Mouse (Mus musculus) stomach, embryonic 15.5 days (tissue): Measurements from ENCODE around the gene Cxcl5. TPM values are rescaled to one million over a fixed set of nuclear protein-coding genes. Genes with fewer than 3 reads are reported as not detected.

Experiments
- ATAC-seq: fragments of 200-750 bp; cut with Nextera tagmentation; 2 replicates; pipeline ENCODE4 v1.8.0; 2017; ENCODE audit warnings: low read depth, moderate number of reproducible peaks, moderate TSS enrichment; ENCODE audit not compliant: insufficient read depth, low FRiP score
- H3K27ac ChIP-seq: fragments of 300-500 bp; sonication (generic); 2 replicates; pipeline ENCODE4 v1.5.1; 2015; ENCODE audit warnings: mild to moderate bottlenecking, inconsistent platforms
- H3K27me3 ChIP-seq: fragments of 300-500 bp; sonication (generic); replicated peaks from 2 replicates; pipeline ENCODE4 v1.6.1; 2015; ENCODE audit warnings: inconsistent platforms
- H3K36me3 ChIP-seq: fragments of 300-500 bp; sonication (generic); 2 replicates; pipeline ENCODE4 v1.6.1; 2015; ENCODE audit warnings: inconsistent platforms
- H3K4me1 ChIP-seq: fragments of 300-500 bp; sonication (generic); 2 replicates; pipeline ENCODE4 v1.6.1; 2015; ENCODE audit warnings: inconsistent platforms
- H3K4me2 ChIP-seq: fragments of 300-500 bp; sonication (generic); 2 replicates; pipeline ENCODE4 v1.6.1; 2015; ENCODE audit warnings: mild to moderate bottlenecking, inconsistent platforms
- H3K4me3 ChIP-seq: fragments of 300-500 bp; sonication (generic); replicated peaks from 2 replicates; pipeline ENCODE4 v1.5.1; 2015; ENCODE audit warnings: inconsistent platforms
- H3K9ac ChIP-seq: fragments of 300-500 bp; sonication (generic); 2 replicates; pipeline ENCODE4 v1.6.1; 2015; ENCODE audit warnings: inconsistent platforms
- H3K9me3 ChIP-seq: fragments of 300-500 bp; sonication (generic); 2 replicates; pipeline ENCODE4 v1.6.1; 2016; ENCODE audit warnings: inconsistent platforms
- WGBS: fragments of 180-500 bp; shearing (Covaris S2); methylation state at CpG from one replicate; pipeline ENCODE4 v1.1.7; 2015; 5-methylcytosine and 5-hydroxymethylcytosine counted together
- polyA plus RNA-seq: library from polyadenylated mRNA; unstranded; fragments of >200 nt; fragmentation: Nextera tagmentation; extraction: Ambion mirVana; gene quantifications from 2 replicates; pipeline ENCODE4 v1.2.1, GENCODE M21; 2015

Gene Cxcl5
- polyA plus RNA-seq, 1 experiment from 2014 or later = 0.17 TPM

DNA sequence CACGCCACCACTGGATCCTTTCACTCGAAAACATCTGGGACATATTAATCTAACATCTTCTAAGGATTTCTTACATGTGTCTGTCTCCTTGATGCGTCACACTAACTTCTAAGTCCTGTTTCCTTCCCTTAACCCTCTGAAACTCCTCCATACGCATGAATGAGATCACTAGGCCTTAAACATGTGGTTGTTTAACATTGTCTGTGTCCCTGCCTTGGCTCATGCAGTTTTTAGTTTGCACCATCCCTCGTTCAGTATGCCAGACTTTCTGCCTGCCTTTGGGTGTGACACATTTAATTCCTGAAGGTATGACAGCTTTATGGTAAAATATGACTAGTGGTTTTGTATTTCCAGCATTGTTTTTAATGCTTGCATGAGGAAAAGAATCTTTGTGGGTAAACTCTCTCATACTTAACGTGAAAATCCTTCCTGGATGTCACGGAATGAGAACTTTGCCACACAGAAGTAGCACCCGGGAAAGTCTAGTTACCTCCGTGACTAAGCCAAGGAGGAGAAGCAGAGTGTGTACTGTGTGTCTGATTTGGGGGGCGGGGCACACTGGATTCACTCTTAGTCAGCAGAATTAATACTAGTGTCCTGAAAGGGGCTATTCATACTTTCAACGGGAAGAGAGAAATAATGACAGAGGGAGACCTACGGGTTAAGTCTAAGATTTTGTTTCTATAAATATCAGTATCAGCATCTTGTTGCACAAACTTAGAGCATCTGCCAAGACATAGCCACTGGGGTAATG is 4.9 kb downstream of the Cxcl5 start:
- Histone ChIP-seq H3K4me2 (no peak overlapping the region), H3K27me3 (0 out of 2 replicates have a peak, but pooled peaks cover 6% of the 10 kb centered on the region), H3K9ac (no peak overlapping the region), H3K27ac (no peak overlapping the region), H3K9me3 (no peaks in the 10 kb centered on the region), H3K4me1 (peaks cover 5% of the 10 kb centered on the region; the same call in 1 of the 2 replicates), H3K4me3 (no peak overlapping the region), H3K36me3 (no peaks in the 10 kb centered on the region)
- WGBS = 67% methylated on average over 12 of the region's 12 CpGs
- no peak for ATAC-seq

DNA sequence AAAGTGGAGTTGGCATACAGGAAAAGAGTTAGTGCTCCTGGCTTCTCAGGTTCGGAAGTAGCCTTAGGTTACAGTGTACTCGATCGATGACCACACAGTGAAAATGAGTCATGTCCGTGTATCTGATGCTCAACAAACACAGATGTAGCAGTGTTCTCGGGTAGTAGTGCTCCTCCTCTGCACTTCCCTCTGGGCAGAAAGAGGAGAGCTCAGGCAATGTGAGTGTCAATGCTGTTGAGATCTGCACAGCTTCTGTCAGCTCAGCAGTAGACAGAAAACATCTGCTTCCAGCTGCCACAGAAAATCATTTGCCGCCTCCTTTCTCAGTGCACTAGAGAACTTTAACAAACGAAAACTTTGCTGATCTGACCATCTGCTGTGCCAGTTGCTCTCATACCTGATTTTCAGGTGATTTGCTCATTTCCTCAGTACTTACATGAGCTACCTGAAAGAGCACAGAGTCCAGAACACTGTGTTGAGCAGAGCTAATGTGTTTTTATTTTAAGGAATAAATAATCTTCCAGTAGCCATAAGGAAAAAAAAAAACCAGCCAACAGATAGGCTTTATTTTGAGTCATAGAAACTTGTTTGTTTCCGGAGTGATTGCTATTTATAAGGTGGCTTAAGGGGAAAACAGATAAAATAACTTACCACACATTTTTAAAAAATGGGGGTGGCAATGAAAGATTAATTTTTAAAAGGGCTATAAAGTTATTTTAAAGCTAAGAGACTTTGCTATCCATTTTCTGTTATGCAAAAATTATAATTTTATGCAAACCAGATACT is 6.9 kb downstream of the Cxcl5 start:
- WGBS = 31% methylated on average over 8 of the region's 8 CpGs
- no peak overlapping the region for H3K4me3 ChIP-seq
- H3K4me2 ChIP-seq = no peak overlapping the region

DNA sequence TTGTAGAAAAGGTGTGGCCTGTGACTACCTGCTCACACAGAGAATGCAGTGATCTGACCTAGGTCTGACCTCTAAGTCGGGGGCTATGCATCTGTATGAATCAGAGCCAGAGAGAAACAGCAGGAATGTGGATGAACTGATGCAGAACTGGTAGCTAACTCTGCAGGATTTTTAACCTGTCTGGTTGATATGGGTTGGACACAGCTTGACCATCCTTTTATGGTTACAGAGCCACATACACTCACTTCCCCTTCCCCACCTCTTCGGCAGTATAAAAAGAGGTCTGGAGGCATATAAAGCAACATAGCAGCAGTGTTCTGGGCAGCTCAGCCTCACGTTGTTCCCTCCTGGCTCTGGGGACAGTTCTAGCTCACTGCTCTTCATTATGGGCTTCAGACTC is 9.1 kb downstream of the Cxcl5 start, which contains the start of gene Ppbp:
Gene Ppbp, plus strand, starts transcription at position 301 of the 400 bp plus-strand sequence.
- Histone ChIP-seq H3K36me3 (no peaks in the 10 kb centered on the region), H3K9me3 (no peaks in the 10 kb centered on the region), H3K27ac (no peak within 1 kb of the TSS), H3K4me2 (no peak within 1 kb of the TSS), H3K4me3 (no peak within 1 kb of the TSS), H3K4me1 (peaks cover 7% of the 10 kb centered on the region; the same call in 1 of the 2 replicates), H3K27me3 (no peaks in the 10 kb centered on the region), H3K9ac (no peak within 1 kb of the TSS)
- no peak for ATAC-seq
- 43% methylated on average over 3 of the region's 3 CpGs for WGBS

More for the DNA sequence above, 6.9 kb downstream of the Cxcl5 start:
- Histone ChIP-seq H3K9me3 (no peaks in the 10 kb centered on the region), H3K27me3 (no peaks in the 10 kb centered on the region), H3K9ac (no peak overlapping the region), H3K4me1 (no peaks in the 10 kb centered on the region), H3K27ac (no peak overlapping the region), H3K36me3 (no peaks in the 10 kb centered on the region)
- peak; percentile 58; the same call in 1 of the 2 replicates for ATAC-seq

DNA sequence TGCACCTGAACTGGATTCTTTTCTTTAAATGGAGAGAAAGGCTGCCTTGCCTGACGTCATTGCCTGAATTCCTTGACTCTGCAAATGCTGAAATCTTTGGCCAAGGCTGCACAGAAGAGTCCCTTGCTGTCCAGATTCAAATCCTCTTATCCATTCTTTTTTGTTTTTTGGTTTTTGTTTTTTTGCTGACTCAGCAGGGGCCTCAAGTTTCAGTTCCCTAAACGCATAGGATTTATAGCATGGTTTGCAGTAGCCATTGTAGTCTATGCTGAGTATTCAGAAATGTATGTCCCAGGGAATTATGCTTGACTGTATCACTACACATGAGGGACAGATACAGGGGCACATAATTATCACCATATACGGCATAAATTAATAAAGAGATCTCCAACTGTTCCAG is 12.2 kb downstream of the Cxcl5 start:
- Histone ChIP-seq H3K4me2 (no peak overlapping the region), H3K27me3 (no peaks in the 10 kb centered on the region), H3K9ac (no peak overlapping the region), H3K36me3 (no peaks in the 10 kb centered on the region), H3K27ac (no peak overlapping the region), H3K4me1 (peaks cover 7% of the 10 kb centered on the region; the same call in 1 of the 2 replicates), H3K9me3 (no peaks in the 10 kb centered on the region), H3K4me3 (no peak overlapping the region)
- ATAC-seq = no peak
- 71% methylated on average over 3 of the region's 3 CpGs for WGBS

DNA sequence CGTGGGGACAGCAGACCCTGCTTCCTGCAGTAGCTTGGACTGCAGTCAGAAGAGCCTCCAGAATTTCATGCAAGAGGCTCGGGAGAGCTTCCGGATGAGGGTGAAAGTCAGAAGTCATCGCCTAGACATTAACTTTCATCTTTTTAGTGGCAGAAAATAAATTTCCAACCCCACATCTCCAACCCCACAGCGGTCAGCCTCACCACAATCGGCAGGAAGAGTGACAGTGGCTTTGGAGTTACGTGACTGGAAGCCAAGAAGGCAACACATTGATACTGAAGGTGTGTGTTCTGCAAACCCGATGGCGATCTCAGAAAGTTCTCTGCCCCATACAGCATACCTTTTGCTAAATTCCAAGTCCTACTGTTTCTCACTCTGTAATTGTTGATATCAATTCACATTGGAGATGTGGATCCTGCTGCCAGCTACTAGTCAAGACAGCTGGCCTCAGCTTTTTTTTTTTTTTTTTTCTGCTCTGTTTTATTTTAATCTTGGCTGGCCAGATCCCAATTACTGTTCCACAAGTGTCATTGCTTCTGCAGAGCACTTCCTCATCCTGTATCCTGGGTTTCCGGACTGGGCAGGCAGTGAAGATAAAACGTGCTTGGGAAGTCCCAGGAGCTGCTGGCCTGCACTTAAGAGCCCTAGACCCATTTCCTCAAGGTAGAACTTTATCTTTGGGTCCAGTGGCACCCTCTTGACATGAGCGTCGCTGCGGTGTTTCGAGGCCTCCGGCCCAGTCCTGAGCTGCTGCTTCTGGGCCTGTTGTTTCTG is 12.9 kb downstream of the Cxcl5 start, which contains the start of gene Pf4:
Gene Pf4, plus strand, starts transcription at position 556 of the 774 bp plus-strand sequence.
- peaks cover 7% of the 10 kb centered on the region; the same call in 1 of the 2 replicates for H3K4me1 ChIP-seq
- no peak within 1 kb of the TSS for H3K4me2 ChIP-seq
- no peak within 1 kb of the TSS for H3K9ac ChIP-seq
- no peaks in the 10 kb centered on the region for H3K9me3 ChIP-seq
- H3K27me3 ChIP-seq = no peaks in the 10 kb centered on the region
- H3K27ac ChIP-seq = no peak within 1 kb of the TSS
- H3K36me3 ChIP-seq = no peaks in the 10 kb centered on the region
- no peak for ATAC-seq
- H3K4me3 ChIP-seq = no peak within 1 kb of the TSS
- WGBS = 70% methylated on average over 16 of the region's 16 CpGs

DNA sequence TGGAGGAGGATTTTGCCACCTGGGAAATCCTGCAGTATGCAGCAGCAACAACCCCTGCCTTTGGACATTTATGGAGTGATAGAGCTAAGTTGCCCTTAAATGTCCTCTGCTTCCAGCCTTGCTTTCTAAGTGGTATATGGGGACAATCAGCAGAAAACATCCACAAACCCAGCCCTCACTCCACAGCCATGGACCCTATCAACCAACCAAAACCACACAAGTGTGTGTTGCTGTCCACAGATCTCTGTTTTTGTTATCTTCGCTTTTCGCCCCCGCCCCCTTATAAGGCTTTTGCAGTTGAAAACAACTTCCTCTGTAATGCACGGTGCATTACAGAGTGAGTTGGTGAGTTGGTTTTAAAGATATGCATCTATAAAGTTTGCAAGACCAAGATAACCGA is 16.4 kb downstream of the Cxcl5 start:
- Histone ChIP-seq H3K27me3 (no peaks in the 10 kb centered on the region), H3K36me3 (no peaks in the 10 kb centered on the region), H3K9ac (no peak overlapping the region), H3K4me1 (peaks cover 7% of the 10 kb centered on the region; the same call in 1 of the 2 replicates), H3K27ac (no peak overlapping the region), H3K4me3 (no peak overlapping the region), H3K4me2 (no peak overlapping the region), H3K9me3 (no peaks in the 10 kb centered on the region)
- no peak for ATAC-seq
- WGBS = 78% methylated on average over 5 of the region's 5 CpGs

DNA sequence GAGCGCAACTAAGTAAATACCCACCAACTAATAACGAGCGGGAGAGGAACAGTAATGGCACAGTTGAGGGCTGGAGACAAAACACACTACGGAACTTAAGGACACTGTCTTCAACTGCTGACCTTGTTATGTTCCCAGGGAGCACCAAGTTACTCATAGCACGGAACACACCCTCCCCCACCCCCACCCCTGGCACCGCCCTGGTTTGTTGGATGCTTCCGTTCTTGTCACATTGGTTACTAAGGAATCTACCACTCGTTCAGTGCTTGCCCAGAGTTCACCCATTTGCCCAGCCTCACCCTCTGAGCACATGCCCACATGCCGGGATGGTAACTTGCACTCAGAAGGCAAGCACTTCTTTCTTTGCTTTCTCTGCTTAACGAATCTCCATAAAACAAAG is 18.5 kb downstream of the Cxcl5 start:
- no peak overlapping the region for H3K4me2 ChIP-seq
- peaks cover 5% of the 10 kb centered on the region; the same call in 1 of the 2 replicates for H3K4me1 ChIP-seq
- 79% methylated on average over 10 of the region's 10 CpGs for WGBS
- no peaks in the 10 kb centered on the region for H3K36me3 ChIP-seq
- ATAC-seq = no peak
- no peak overlapping the region for H3K9ac ChIP-seq
- no peaks in the 10 kb centered on the region for H3K9me3 ChIP-seq
- H3K27ac ChIP-seq = no peak overlapping the region
- no peaks in the 10 kb centered on the region for H3K27me3 ChIP-seq
- no peak overlapping the region for H3K4me3 ChIP-seq

DNA sequence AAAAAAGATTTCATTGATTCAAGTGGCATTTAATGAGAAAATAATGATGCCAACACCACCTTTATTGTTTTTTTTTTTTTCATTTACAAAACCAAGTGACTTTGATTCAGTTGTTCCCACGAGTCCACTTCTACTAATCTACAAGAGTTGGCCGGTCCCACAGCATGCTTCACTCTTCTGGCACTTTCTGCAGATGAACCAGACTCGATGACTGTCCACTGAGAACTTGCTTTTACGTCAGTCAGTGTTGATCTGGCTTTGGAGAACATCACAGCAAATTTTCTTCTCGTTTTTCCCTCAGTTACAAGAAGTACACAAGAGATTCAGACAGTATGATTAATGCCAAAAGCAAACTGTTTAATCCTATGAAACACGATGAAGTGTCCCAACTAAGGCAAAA is 19.7 kb downstream of the Cxcl5 start:
- Histone ChIP-seq H3K9me3 (no peaks in the 10 kb centered on the region), H3K27me3 (no peaks in the 10 kb centered on the region), H3K36me3 (no peaks in the 10 kb centered on the region), H3K4me3 (no peak overlapping the region), H3K27ac (no peak overlapping the region), H3K4me1 (no peaks in the 10 kb centered on the region), H3K9ac (no peak overlapping the region), H3K4me2 (no peak overlapping the region)
- ATAC-seq = no peak
- WGBS = 62% methylated on average over 6 of the region's 6 CpGs

DNA sequence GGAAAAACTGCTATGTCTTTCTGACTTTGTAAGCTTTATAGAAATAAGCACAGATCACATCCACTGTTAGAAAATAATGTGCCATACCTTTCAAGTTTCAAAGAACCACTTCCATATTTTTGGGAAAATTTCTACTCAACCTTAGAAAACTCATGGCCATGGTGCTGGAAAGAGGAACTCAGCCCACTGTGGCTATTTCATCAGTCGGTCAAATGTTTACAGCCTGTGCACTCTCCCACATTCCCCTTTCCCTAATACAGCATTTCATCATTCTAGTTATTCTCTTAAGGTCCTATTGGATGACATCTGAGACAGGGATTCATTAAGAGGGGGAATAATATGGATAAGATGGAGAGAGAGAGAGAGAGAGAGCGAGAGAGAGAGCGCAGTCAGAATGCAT is 24.5 kb downstream of the Cxcl5 start:
- H3K4me1 ChIP-seq = peaks cover 7% of the 10 kb centered on the region; the same call in 1 of the 2 replicates
- H3K27me3 ChIP-seq = no peaks in the 10 kb centered on the region
- no peak for ATAC-seq
- H3K9ac ChIP-seq = no peak overlapping the region
- no peak overlapping the region for H3K4me3 ChIP-seq
- no peak overlapping the region for H3K27ac ChIP-seq
- no peaks in the 10 kb centered on the region for H3K36me3 ChIP-seq
- no peaks in the 10 kb centered on the region for H3K9me3 ChIP-seq
- H3K4me2 ChIP-seq = no peak overlapping the region
- WGBS = 70% methylated on average over 3 of the region's 3 CpGs

DNA sequence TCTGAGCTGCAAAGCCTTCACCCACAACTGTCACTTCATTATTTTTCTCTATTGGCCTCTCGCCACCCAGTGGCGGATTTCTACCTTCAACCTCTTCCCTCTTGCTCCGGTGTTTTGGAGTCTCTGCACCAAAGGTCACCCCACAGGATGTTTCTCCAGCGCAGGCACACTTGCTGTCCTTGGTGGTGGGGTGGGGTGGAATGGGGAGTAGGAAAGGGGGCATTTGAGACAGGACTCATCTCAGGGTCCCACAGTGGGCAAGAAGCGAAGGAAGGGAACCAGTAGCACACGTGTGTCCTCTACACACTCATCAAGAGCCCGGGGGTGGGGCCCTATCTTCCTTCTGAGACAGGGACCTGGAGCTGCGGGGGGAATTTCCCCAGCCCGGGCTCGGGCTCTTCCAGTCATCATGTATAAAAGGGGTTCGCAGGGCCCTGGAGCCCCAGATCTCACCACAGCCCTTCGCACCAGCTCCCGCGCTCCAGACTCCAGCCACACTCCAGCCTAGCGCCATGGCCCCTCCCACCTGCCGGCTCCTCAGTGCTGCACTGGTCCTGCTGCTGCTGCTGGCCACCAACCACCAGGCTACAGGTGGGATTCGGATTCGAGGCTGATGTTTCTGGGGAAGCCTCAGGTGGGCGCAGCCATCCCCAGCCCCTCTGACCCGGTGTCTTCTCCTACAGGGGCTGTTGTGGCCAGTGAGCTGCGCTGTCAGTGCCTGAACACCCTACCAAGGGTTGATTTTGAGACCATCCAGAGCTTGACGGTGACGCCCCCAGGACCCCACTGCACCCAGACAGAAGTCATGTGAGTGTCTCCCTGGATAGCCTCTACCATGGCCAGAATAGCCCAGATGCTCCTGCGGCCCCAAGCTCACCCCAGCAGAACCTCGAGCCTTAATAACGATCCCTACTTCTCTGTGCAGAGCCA is 26.8 kb downstream of the Cxcl5 start, which contains the start of gene Cxcl3:
Gene Cxcl3, plus strand, starts transcription at position 445 of the 930 bp plus-strand sequence.
- ATAC-seq = peak; percentile 83
- H3K9ac ChIP-seq = no peak within 1 kb of the TSS; the same call in 1 of the 2 replicates
- WGBS = 17% methylated on average over 26 of the region's 26 CpGs
- H3K27ac ChIP-seq = no peak within 1 kb of the TSS
- no peaks in the 10 kb centered on the region for H3K9me3 ChIP-seq
- peaks cover 7% of the 10 kb centered on the region; the same call in 1 of the 2 replicates for H3K4me1 ChIP-seq
- H3K36me3 ChIP-seq = no peaks in the 10 kb centered on the region
- peak within 1 kb of the TSS; percentile 32 for H3K4me3 ChIP-seq
- no peaks in the 10 kb centered on the region for H3K27me3 ChIP-seq
- peak within 1 kb of the TSS; percentile 73 for H3K4me2 ChIP-seq
